Mouse (Mus musculus) forebrain, embryonic 16.5 days (tissue): ENCODE results near the gene Ptcd1. TPM values are rescaled to one million over a fixed set of nuclear protein-coding genes. Genes with fewer than 3 reads are reported as not detected.

Experiments
- polyA plus RNA-seq: library from polyadenylated mRNA; unstranded; fragments of >200 nt; fragmentation: Nextera tagmentation; extraction: Ambion mirVana; gene quantifications from 2 replicates; pipeline ENCODE4 v1.2.1, GENCODE M21; 2015

Ptcd1 gene
- polyA plus RNA-seq, 1 experiment from 2014 or later, result 25.8 TPM

Other genes starting within 250 kb of the Ptcd1 start
- 25.4 and 28.2 TPM in 2 replicates for gene Smurf1, start 201.3 kb downstream of the Ptcd1 start, polyA plus RNA-seq
- not detected in 2 replicates for gene Gm4871, start 134.4 kb downstream of the Ptcd1 start, polyA plus RNA-seq
- not detected in 2 replicates for gene 1700018F24Rik, start 124.1 kb downstream of the Ptcd1 start, polyA plus RNA-seq
- 247 and 259 TPM in 2 replicates for gene Arpc1a, start 83.3 kb downstream of the Ptcd1 start, polyA plus RNA-seq
- not detected in 2 replicates for gene Kpna7, start 83.1 kb downstream of the Ptcd1 start, polyA plus RNA-seq
- gene Arpc1b, start 52.9 kb downstream of the Ptcd1 start, polyA plus RNA-seq, result 62.2 and 63.7 TPM in 2 replicates
- gene Pdap1, start 26.9 kb downstream of the Ptcd1 start, polyA plus RNA-seq, result 93.1 and 96.3 TPM in 2 replicates
- 190 and 196 TPM in 2 replicates for gene Bud31, start 26.7 kb downstream of the Ptcd1 start, polyA plus RNA-seq
- gene Cpsf4, start 105 bp upstream of the Ptcd1 start, polyA plus RNA-seq, result 59.0 TPM in 2 replicates
- gene Atp5j2, start 25.0 kb upstream of the Ptcd1 start, polyA plus RNA-seq, result 514 and 561 TPM in 2 replicates
- gene Zkscan14, start 34.8 kb upstream of the Ptcd1 start, polyA plus RNA-seq, result 15.5 and 17.5 TPM in 2 replicates
- gene Zkscan5, start 37.5 kb upstream of the Ptcd1 start, polyA plus RNA-seq, result 17.4 and 20.2 TPM in 2 replicates
- 39.6 and 45.9 TPM in 2 replicates for gene Zfp655, start 64.6 kb upstream of the Ptcd1 start, polyA plus RNA-seq
- 0.66 and 1.0 TPM in 2 replicates for gene Zscan25, start 113.4 kb upstream of the Ptcd1 start, polyA plus RNA-seq
- gene Cyp3a57, start 178.2 kb upstream of the Ptcd1 start, polyA plus RNA-seq, result not detected in 2 replicates